Mouse (Mus musculus): ENCODE measurements around the gene Zan.
"Not testable (repeated sequence)": the region's sequence is repeated elsewhere in the genome, so short reads cannot be mapped to it uniquely, and the experiment has no call there.

Gene Zan

DNA sequence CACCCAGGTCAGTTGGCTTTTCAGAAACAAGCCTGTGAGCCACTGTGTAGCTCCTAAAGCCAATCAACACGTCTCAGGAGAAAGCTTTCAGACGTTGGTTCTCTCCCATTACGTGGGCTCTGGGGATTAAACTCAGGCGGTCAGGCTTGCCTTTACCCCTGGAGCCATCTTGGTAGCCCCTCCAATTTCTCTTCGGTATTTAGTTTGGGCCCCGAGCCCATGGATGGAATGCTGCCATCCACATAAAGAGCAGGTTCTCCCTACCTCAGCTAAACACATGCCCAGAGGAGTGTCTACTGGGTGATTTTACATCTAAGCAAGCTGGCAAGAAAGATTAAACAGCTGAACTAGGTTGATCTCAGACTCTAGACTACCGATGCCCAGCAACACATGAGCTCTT, 23.3 kb upstream of the Zan start:
- DNase-seq: no peak

GRCm38 (mm10) chr5:137493831-137494230, 17.0 kb upstream of the Zan start:
- no peak for DNase-seq

DNA sequence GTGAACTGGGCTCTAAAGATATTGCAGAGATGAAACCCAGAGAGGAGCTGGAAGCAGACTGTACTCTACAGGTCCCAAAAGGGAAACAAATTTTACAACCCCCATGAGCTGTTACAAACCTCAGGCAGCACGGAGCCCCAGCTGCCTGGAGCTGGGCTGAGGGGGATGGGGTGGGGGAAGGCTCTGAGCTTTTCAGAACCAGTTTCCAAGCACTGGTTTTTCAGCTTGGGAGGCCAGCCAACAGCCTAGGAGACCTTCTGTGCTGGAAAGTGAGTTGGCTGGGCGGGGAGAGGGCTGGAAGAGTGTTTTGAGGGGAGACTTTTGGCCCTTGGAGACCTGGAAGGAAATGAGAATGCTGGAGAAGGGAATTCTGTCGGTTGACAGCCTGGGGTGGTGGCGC, 14.7 kb upstream of the Zan start:
- peak; percentile 24 for DNase-seq

- DNase-seq: no peak
Observed at GRCm38 (mm10) chr5:137487616-137488015, 10.8 kb upstream of the Zan start.

DNA sequence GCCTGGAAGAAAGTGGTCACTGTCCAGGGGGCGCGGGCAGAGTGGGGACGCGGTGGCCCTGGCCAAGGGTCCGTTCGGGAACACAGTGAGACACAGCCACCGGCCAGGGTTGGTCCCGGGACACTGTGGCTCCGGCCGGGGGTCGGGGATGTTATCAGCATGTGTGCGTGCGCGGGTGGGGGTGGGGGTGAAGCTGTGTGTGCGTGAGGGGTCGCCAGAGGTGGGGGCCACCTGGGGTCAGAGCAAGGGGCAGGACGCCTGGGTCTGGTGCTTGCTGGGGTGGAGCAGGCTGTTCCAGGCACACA, 8.9 kb upstream of the Zan start:
- DNase-seq: no peak

DNA sequence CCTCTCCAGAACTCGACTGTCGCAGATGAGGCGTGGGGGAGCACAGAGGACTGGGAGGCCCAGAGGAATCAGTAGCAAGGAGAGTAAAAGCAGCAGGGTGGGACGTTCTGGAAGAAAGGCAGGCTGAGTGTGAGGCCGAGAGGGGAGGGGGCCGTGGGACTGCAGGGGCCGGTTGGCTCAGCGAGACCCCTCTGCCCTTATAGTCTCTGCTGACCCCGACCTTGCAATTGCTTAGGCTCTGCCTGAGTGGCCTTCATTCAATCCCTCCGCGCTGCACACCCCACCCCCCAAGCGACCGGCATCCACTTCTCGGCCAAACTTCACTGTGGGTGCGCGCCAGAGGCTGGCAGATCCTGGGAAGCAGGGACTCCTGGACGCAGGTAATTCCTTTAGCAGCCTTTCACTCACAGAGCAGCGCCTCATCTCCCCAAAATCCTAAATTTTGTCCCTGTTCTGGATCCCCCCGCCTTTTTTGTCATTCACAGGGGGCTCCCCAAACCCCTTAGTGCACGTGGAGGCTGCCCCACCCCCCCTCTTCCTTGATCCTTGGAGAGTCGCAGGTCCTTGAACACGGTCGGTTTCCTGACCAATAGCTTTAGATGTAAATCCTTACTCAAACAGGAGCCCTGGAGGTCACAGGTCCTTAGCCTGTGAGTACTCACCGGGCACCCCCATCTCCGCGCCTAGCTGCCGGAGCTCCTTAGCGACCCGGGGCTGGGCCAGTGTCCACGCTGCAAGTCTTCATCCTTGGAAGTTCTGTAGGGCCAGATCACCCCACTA, 8.4 kb upstream of the Zan start:
- DNase-seq: no peak

GRCm38 (mm10) chr5:137481897-137482296, 5.0 kb upstream of the Zan start:
- peak; percentile 42 for DNase-seq

DNA sequence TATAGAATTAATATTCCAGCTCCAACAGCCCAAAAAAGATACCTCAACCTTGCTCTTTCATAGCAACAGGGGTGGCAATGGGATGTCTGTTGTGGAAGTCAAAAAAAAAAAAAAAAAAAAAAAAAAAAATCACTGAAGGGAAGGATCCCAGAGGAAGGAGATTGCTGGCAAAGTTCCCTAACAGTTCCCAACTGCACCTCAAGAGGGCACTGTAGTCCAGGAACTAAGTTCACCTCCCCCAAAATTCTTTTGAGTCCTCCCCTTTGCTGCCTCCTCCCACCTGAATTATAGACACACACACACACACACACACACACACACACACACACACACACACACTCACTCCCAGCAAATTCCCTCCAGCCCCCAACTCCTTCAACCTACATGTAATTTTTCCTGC, 4.3 kb upstream of the Zan start:
- peak; percentile 82 for DNase-seq

DNA sequence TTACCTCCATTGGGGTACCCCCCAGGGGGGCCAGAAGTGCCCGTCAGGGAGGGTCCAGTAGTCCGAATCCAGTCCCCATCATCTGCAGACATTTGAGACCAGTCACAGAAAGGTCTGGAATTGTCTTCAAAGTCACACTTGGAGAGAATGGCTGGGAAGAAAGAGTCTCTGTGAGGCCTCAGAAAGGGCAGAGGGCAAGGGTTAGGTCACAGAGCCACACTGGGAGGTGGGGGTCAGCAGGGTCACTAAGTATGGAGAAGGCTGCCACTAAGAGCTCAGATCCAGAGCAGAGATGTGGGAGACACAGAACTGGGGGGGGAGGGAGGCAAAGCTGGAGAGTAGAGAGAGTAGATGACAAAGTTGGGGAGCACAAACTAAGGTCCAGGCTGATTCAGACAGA, 2.5 kb downstream of the Zan start:
- no peak for DNase-seq

DNA sequence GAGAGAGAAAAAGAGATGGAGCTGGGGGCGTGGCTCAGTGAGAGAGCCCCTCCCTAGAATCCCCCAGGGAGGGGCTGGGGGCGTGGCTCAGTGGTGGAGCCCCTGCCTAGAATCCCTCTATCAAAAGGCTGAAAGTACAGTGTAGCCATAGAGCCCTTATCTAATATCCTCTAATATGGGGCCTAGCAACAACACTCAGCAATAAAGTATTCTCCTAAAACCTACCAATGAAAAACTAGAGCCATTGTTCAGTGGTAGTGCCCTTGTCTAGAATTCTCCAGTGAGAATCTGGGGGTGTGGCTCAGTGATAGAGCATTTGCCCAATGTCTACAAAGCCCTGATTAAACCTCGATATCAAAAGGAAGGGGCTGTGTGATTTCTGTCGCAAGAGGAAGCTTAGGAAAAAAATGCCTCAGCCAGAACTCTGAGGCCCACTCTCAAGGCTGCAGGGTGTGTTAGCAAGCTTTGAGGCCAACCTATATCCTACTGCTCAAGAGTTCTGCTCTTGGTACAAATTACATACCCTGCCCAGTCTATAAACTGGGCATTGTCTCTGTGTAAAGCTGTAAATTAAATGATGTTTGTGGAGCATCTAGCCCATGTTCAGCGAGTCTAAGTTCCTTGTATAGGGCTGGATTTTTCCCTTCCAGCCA, 4.5 kb downstream of the Zan start:
- no peak for DNase-seq

DNA sequence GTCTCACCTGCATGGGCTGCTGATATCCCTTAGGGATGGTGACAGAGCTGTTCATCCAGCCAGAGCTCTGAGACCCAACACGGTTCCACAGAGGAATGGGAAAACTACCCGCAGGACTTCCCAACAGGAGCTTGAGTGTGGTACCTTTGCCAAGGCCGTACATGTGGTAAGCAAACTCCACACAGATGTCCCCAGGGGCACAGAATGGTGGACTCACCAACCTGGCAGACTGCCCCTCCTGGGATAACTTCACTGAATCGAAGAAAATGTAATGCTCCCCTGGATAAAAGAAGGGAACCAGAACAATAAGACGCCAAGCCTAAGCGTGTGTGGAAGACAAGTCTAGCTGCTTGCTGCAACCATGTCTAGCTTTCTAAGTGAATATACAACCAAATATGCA, 9.9 kb downstream of the Zan start:
- DNase-seq: no peak

- no peak for DNase-seq
Observed at GRCm38 (mm10) chr5:137465049-137465448, 11.8 kb downstream of the Zan start.

GRCm38 (mm10) chr5:137455866-137456591, 20.8 kb downstream of the Zan start:
- DNase-seq: no peak

- DNase-seq: no peak
Observed at GRCm38 (mm10) chr5:137455206-137455605, 21.7 kb downstream of the Zan start.

- DNase-seq: no peak
Observed at GRCm38 (mm10) chr5:137445536-137445935, 31.3 kb downstream of the Zan start.

GRCm38 (mm10) chr5:137440216-137440855, 36.5 kb downstream of the Zan start:
- DNase-seq: no peak

DNA sequence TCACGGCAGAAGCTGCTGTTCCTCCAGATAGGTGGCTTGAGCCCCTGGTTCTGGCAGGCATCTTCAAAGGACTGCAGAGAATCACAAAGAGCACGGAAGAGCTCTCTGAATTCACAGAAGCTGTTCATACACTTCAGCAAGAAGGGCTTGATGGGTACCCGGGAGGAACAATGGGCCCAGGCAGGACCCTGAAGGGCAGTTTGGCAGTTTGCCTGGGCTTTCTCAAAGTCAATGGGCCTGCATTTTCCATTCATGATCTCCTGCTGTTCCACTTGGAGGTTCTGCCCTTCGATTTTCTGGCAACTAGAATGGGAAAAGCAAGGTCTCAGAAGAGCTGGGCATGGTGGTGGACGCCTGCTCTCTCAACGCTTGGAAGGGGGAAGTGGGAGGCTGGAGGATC, 43.0 kb downstream of the Zan start:
- DNase-seq: peak; percentile 40

GRCm38 (mm10) chr5:137430402-137430801, 46.5 kb downstream of the Zan start:
- DNase-seq: not testable (repeated sequence)

GRCm38 (mm10) chr5:137425648-137426047, 51.2 kb downstream of the Zan start:
- no peak for DNase-seq

GRCm38 (mm10) chr5:137419841-137420240, 57.0 kb downstream of the Zan start:
- DNase-seq: no peak

- DNase-seq: no peak
Observed at GRCm38 (mm10) chr5:137419105-137419504, 57.8 kb downstream of the Zan start.

- DNase-seq: no peak
Observed at GRCm38 (mm10) chr5:137414253-137414652, 62.6 kb downstream of the Zan start.

DNA sequence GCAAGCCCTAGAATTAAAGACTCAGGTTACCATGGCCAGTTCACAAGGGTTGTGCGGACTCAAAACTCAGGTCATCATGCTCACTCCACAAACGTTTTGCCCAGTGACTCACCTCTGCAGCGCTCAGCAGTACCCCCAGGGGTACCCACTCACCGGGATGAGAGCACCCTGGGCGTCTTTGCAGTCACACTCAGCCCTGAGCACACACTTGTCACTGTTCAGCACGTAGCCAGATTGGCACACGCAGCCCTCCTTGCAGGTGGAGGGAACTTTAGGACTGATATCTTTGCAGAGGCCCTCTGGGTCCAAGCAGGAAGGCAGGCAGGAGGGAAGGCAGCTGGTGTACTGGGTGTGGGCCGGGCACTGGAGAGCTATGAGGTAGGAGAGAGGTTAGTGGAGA, 65.6 kb downstream of the Zan start:
- no peak for DNase-seq

DNA sequence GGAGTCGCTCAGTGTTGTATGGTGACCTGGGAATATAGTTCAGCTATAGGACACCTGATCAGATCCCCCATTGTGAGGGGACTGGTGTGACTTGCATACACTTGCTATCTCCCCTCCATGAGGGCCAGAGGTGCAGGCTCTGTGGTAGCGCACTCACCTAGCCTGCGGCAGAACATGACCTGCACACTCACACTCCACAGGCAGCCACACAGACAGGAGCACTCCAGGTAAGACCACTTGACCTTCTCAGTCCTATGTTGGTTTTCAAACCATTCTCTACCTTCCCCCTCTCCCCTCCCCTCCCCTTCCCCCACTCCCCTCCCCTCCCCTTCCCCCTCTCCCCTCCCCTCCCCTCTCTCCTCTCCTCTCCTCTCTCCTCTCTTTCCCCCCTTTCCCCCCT, 66.3 kb downstream of the Zan start:
- no peak for DNase-seq
